Mouse (Mus musculus) lung, postnatal 14 days (tissue): Measurements from ENCODE around the gene Vmp1.
A peak's percentile ranks its signal among the peaks of the same experiment; 100 is the strongest.

Experiments used
- DNase-seq: peaks from one replicate; pipeline ENCODE4 v3.0.0; 2021

The Vmp1 gene

DNA sequence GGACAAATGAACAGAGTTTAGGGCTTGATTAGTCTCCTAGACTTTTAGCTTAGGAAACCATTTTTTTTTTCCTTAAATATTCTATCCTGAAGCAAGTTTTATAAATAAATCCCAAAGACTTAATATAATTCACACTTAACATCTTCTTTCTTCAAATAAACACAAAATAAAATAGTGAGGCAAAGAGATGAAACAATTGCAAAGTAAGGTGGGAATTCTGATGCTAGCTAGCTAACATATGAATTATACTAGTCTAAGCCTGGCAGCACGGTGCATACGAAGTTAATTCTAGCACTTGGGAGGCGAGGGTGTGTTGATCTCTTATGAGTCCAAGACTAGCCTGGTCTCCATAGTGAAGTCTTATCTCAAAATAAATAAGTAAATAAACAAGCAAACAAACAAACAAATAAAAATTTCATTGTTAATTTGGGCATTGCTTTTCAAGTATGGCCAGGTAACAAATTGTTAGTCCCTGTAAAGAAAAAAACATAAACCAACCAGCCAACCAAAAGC lies 100.3 kb downstream of the Vmp1 start:
- no peak for DNase-seq

GRCm38 (mm10) chr11:86582543-86583260 lies 100.9 kb downstream of the Vmp1 start:
- no peak for DNase-seq

DNA sequence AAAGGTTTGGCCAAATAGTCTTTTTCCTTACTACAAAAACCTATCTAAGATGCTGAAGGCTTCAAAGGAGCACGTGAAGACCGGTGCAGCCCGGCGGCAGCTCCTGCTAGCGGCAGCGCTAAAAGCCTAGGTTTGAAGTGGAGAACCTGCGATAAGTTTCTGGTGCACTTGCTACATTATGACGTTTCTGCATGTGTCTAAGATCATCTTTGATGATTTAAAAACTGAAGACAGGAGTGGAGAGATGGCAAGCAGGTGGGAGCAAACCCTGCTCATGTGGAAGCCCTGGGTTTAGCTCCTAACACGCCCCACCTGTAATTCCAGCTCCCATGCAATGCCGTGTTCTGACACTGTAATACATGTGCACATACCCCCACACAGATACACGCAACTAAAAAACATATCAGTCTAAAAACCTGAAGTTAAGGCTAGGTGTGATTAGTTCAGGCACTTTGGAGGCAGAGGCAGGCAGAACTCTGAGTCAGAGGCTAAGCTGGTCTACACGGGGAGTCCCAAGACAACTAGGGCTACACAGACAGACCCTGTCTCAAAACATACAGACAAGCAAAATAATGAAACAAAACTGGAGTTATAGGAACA lies 101.6 kb downstream of the Vmp1 start:
- no peak for DNase-seq

DNA sequence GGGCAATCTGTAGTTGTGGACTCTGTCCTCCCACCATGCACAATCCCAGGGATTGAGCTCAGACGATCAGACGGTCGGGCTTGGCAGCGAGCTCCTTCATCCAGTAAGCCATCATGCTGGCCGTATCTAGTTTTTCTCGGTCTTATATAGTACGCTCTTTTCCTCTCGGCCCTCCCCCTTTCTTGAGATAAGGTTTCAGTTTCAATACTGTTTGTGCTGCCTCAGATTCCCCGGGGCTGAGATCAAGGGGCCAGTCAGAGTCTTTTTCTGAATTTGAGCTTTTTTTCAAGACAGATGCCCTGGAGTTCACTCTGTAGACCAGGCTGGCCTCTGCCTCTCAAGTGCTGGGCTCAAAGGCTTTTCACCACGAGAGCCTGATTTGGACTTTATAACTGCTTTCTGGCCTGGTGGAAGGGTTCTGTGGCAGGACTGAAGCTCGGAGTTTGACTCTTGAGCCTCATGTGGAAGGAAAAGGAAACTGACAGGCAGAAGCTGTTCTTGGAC lies 102.3 kb downstream of the Vmp1 start:
- peak; percentile 55 for DNase-seq

GRCm38 (mm10) chr11:86580319-86581113 lies 103.1 kb downstream of the Vmp1 start:
- DNase-seq: peak; percentile 41

GRCm38 (mm10) chr11:86579731-86580318 lies 103.8 kb downstream of the Vmp1 start:
- DNase-seq: no peak

DNA sequence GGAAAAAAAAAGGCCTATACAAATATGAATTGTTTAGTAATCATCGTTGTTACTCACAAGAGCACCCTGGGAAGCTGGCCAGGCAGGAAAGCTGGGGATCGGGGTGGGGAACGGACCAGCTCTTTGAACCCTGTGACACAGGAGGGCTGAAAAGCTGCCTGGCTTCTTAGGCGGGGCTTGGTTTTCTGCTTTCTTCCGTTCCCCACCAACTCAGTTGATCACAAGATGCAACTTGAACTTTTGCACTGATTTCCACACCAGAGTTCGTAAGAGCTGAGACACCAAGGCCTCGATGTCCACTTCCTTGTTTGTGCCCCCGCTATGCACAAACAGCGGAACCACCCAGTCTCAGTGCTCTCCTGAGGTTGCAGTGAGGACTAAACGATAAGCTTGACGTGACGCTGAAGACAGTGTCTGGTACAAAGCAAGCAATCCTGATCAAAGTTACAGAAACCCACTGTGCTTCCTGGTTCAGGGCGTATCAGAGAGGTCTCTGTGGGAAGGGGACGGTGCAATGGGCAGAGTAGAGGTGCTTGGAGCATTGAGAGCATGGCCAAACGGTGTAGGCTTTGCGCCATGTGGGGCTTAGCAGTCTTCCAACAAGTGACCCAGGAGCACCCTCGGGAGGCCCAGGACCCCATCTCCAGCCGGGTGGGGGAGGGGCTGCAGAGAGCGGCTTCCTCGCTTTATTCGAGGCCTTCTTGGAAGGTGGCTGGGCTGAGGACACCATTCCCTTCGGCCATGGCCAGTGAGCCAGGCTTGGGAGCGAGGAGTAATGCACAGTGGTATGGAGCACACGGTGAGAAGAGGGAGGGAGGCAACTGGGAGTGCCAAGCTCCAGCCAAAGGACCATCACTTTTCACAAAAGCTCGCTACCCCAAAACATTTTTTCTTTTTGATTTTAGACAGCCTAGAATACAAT lies 104.6 kb downstream of the Vmp1 start:
- peak; percentile 80 for DNase-seq

DNA sequence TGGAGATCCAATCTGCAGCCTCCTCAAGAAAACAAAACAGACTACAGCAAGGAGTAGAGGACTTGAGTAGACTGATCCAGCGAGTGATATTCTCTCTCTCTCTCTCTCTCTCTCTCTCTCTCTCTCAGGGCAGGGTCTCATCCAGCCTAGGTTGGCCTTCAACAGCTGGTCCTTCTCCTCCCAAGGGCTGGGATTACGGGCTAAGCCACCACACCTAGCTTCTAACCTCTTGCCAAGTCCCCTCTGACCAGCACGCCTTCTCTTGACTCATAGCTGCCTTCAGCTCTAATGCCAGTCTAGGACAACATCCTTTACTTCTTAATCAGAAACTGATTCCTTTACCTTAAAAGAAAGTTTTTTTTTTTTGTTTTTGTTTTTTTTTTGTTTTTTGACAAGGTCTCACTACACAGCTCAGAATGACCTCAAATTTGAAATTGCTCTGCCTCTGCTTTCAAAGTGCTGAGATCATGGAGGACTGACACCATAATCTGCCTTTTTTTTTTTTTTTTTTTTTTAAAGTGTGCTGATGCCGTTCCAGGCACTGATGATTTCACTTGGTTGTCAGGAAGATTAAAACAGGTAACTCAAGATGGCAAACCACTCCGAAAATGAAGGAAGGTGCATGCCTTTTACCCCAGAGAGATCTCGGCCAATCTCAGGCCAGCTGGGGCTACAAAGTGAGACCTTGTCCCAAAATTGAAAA lies 105.4 kb downstream of the Vmp1 start:
- no peak for DNase-seq

GRCm38 (mm10) chr11:86577231-86577630 lies 106.4 kb downstream of the Vmp1 start:
- peak; percentile 45 for DNase-seq

DNA sequence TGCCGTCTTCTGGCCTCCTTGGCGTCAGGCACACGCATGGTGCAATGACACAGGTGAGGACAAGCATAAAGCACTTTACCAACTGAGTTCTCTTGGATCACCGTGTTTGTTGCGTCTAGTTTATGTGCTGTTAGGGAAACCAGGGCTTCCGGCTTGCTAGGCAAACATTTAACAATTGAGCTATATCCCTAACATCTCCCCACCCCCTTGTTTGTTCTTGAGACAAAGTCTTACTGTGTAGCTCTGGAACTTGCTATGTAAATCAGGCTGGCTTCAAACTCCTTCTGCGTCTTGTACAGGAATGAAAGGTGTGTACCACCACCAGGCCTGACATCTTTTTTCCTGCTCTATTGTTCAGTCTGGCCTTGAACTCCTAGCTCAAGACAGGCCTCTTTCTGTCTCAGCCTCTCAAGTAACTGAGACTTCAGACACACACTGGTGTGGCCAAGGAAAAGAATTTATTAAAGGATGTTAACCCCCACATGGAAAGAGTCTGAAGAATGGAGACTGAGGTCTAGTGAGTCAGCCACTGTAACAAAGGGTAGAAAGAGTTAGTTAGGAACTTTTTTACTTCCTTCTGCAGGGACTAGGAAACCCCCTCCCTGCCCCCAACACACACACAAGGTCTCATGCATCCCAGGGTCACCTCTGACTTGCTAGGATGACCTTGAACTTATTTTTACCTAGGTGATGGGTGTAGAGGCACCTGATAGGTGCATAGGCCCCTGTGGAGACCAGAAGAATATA lies 107.8 kb downstream of the Vmp1 start:
- no peak for DNase-seq

GRCm38 (mm10) chr11:86574408-86574807 lies 109.2 kb downstream of the Vmp1 start:
- no peak for DNase-seq

DNA sequence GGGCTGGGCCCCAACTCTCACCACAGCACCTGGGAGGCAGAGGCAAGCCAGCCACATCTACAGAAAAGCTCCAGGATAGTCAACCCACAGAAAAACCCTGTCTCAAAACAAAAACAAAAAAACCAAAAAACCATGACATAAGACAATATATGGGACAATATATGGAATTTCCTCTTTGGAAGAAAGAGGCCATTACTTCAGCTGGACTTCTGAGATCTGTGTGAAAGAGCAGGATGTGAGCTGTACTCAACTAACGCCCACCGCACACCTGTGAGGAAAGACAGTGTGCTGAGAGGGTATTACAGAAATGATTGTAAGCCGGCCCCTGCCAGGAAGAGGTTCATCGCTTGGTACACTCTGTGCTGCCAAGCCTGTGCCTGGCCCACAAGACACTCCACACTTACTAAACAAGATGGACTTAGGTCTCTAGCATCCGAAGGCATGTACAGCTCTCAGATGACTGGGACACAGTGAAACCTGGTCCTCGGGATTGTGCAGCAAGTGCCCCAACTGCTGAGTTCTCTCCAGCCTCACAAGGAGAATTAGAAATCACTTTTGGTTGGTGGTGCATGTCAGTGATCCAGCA lies 109.9 kb downstream of the Vmp1 start:
- no peak for DNase-seq

DNA sequence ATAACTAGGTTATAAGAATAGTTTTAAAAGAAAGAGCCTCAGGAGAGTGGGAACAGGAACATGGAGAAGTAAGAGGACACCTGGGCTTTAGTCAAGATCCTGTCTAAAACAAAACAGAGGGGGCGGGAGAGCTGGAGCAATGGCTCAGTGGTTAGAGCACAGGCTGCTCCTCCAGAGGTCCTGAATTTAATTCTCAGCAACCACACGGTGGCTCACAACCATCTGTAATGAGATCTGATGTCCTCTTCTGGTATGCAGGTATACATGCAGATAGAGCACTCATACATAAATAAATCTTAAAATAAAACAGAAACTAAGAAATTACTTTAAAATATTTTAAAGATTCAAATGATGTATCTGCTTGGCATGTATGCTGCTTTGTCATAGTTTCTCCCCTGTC lies 111.0 kb downstream of the Vmp1 start:
- DNase-seq: no peak

DNA sequence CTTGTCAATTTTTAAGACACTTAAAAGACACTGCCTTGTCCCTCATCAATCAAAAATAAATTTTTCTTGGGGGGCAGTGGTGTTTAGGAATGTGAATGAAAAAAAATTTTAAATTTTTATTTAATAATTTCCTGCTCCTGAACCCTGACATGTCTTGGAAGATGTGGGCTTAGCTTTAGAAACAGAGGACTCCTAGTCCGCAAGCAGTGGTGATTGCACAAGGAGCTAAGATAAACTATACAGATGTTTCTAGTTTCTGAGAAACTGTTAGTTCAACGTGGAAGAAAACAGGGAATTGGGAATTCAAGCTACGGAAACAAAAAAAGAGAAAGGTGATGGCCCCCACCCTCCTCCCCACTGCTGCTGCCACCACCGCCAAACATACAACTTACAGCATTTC lies 111.8 kb downstream of the Vmp1 start:
- no peak for DNase-seq

DNA sequence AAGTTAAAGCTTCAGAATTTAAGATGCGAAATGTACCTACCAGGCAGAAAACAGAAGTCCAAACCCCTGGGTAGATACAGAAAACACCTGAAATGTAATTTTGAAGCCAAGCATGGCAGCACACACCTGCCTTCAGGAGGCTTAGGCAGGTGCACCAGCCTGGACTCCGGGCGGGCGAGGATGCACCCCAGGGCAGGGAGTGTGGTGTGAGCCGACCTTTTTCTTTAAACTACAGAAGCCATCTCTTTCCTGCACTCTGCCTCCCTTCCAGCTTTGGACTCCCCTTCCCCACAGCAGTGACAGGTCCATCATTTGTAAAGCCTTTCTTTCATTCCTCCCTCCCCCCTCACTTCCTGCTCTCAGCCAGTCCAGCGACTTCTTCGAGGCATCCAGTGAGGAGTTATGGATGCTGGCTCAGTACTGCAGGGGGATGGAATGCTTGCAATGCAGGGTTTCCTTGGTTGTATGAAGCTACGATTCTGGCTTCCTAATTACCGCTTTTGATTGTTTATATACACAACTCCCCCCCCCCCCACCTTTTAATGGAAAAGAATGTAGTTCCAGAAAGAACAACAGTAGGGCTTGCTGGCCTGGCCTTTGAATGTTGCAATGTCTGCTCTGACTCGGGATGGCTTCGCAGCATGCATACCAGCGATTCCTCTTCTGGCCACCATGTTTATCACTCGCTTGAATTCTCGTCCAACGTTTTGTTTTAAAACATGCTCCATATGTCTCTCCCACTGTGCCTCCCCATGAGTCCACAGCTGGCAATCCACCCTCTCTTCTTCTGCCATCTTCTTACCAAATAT lies 112.4 kb downstream of the Vmp1 start:
- DNase-seq: no peak

- no peak for DNase-seq
Observed at GRCm38 (mm10) chr11:86570261-86570746, 113.3 kb downstream of the Vmp1 start.

DNA sequence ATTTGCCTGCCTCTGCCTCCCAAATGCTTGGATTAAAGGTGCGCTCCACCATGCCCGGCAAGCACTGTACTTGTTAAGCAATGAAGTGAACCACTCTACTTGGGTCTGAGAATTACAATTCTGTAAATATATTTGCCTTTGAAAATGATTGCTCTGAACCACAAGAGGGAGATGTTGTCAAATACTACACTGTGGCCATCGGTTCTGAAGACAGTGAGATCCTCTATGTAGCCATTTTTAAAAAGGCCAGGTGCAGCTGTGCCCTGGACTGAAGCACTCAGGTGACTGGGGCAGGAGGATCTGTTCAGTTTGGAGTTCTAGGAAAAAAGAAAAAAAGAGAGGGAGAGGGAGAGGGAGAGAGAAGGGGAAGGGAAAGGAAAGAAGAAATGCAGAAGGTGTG lies 115.2 kb downstream of the Vmp1 start:
- no peak for DNase-seq

GRCm38 (mm10) chr11:86558258-86558657 lies 125.4 kb downstream of the Vmp1 start:
- no peak for DNase-seq

GRCm38 (mm10) chr11:86553525-86553924 lies 130.1 kb downstream of the Vmp1 start:
- no peak for DNase-seq
